In the genomic region with DNA sequence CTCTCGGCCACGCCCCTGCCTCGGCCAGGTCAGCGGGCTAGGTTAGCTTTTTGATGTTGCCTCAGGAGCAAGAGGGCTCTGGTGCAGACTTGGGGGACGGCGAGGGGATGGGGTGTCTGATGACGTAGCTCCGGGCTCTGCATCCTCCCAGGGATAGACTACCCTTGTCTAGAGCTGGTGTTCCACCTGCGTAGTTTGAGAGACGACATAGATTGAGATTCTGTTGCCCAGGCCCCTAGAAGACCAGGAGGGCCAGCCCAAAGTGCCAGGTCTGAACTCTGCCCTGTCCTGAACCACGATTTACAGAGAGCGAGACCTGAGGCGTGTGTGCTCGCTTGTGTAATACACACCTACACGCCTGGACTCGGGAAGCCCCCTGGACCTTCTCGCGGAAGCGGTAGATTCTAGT, we compare ENCODE assay signal across 8 mouse cellular contexts. TPM values are rescaled to one million over a fixed set of nuclear protein-coding genes. Genes with fewer than 3 reads are reported as not detected.
DNase-seq lines count a peak whose midpoint lies in the region; ATAC-seq and TF ChIP-seq lines count a peak whose summit lies in the region.

No protein-coding gene starts in this region.

- no peaks in the 10 kb centered on the region for H3K36me3 ChIP-seq in heart, embryonic 11.5 days (ENCODE audit: control insufficient read depth, insufficient read depth, low read length)
- no peaks in the 10 kb centered on the region for H3K36me3 ChIP-seq in ES-E14 (ENCODE audit: control insufficient read depth, insufficient read depth, low read length, poor library complexity, severe bottlenecking)
- no peaks in the 10 kb centered on the region for H3K36me3 ChIP-seq in heart, embryonic 16.5 days (ENCODE audit: control insufficient read depth, insufficient read depth)
- H3K36me3 ChIP-seq in macrophage (ENCODE audit: inconsistent target) = no peaks in the 10 kb centered on the region

- in situ Hi-C loops in ES-E14 (cut with MboI; ENCODE audit: low sequenced_read_pairs in 2 of 2, unreplicated experiment in 2 of 2) = no loop called here

- H3K79me2 ChIP-seq in macrophage (ENCODE audit: inconsistent target) = peaks cover 40% of the 10 kb centered on the region

- DNase-seq in heart, postnatal 4 days = no peak
- DNase-seq in ES-E14 (ENCODE audit: low read depth, low spot score) = no peak
- DNase-seq in ovary, postnatal 10 days (ENCODE audit: low spot score) = no peak
- no peak for DNase-seq in layer of hippocampus, postnatal 14 days (ENCODE audit: low spot score in 2 of 2)
- no peak for DNase-seq in layer of hippocampus, adult 11-12 months (ENCODE audit: low spot score)

- H3K9me3 ChIP-seq in heart, embryonic 11.5 days (replicated peaks; ENCODE audit: control insufficient read depth, low read length) = no peaks in the 10 kb centered on the region
- H3K9me3 ChIP-seq in ES-E14 (ENCODE audit: control insufficient read depth, insufficient read depth, low read depth, low read length) = no peaks in the 10 kb centered on the region
- no peaks in the 10 kb centered on the region for H3K9me3 ChIP-seq in heart, embryonic 16.5 days (replicated peaks; ENCODE audit: control insufficient read depth, low read length)

- H3K27ac ChIP-seq in heart, embryonic 11.5 days (ENCODE audit: low read depth, low read length) = no peak overlapping the region
- H3K27ac ChIP-seq in ES-E14 (ENCODE audit: insufficient read depth, low read depth, low read length, poor library complexity, severe bottlenecking) = no peak overlapping the region
- H3K27ac ChIP-seq in heart, embryonic 16.5 days (ENCODE audit: low read length) = no peak overlapping the region
- no peak overlapping the region for H3K27ac ChIP-seq in macrophage

- H3K4me2 ChIP-seq in heart, embryonic 11.5 days = peak overlapping the region; percentile 88
- peak overlapping the region; percentile 79 for H3K4me2 ChIP-seq in heart, embryonic 16.5 days (ENCODE audit: low read depth, low read length)

- H3K4me1 ChIP-seq in heart, embryonic 11.5 days (ENCODE audit: control insufficient read depth, insufficient read depth, low read length) = peaks cover 9% of the 10 kb centered on the region; the same call in 1 of the 2 replicates
- peaks cover 0 to 2% of the 10 kb centered on the region in 2 experiments; a peak in 1 of 4 replicates for H3K4me1 ChIP-seq in ES-E14 (ENCODE audit: control insufficient read depth in 2 of 2, insufficient read depth in 2 of 2, low read length in 2 of 2, poor library complexity in 1 of 2)
- H3K4me1 ChIP-seq in heart, embryonic 16.5 days (ENCODE audit: control insufficient read depth, insufficient read depth, low read length) = peaks cover 5% of the 10 kb centered on the region

- H3K4me3 ChIP-seq in heart, embryonic 11.5 days (ENCODE audit: low read depth, low read length) = peak overlapping the region; percentile 80
- H3K4me3 ChIP-seq in ES-E14 (ENCODE audit: insufficient read depth in 1 of 2, low read depth in 1 of 2, low read length in 2 of 2, poor library complexity in 1 of 2, severe bottlenecking in 1 of 2) (peak overlapping the region; percentile 5 to 46; a peak in 2 of 4 replicates), macrophage (ENCODE audit: inconsistent target) (peak overlapping the region; percentile 33)
- H3K4me3 ChIP-seq in heart, embryonic 16.5 days (ENCODE audit: low read length) = peak overlapping the region; percentile 95

- no peak; the same call in none of the 2 replicates for ATAC-seq in heart, embryonic 11.5 days (replicated peaks; ENCODE audit: insufficient number of reproducible peaks, low FRiP score, low TSS enrichment)
- ATAC-seq in heart, embryonic 16.5 days (replicated peaks; ENCODE audit: extremely low read depth, insufficient read depth, low FRiP score) = no peak

- WGBS in heart, embryonic 11.5 days (ENCODE audit: insufficient replicate concordance) = 8% methylated on average over 19 of the region's 19 CpGs
- WGBS in heart, embryonic 16.5 days = 4% methylated on average over 19 of the region's 19 CpGs
- 17% methylated on average over 17 of the region's 19 CpGs for WGBS in macrophage (ENCODE audit: missing documents)

- no peaks in the 10 kb centered on the region for H3K27me3 ChIP-seq in heart, embryonic 11.5 days (ENCODE audit: control insufficient read depth, insufficient read depth, low read length)
- no peaks in the 10 kb centered on the region for H3K27me3 ChIP-seq in heart, embryonic 16.5 days (ENCODE audit: control insufficient read depth, insufficient read depth, low read length)

- H3K9ac ChIP-seq in heart, embryonic 11.5 days (ENCODE audit: low read depth, low read length) = peak overlapping the region; percentile 68; the same call in 1 of the 2 replicates
- H3K9ac ChIP-seq in ES-E14 (ENCODE audit: insufficient read depth, low read depth, low read length, poor library complexity, severe bottlenecking) = peak overlapping the region; percentile 54; the same call in 1 of the 2 replicates
- H3K9ac ChIP-seq in heart, embryonic 16.5 days (ENCODE audit: low read length) = peak overlapping the region; percentile 63

TF ChIP-seq in ES-E14, 5 proteins besides CTCF, POLR2A, EP300 and RAD21:
- TF ChIP-seq CHD2 (IDR thresholded peaks at IDR 0.05; ENCODE audit: low read depth, low read length) (no peak), MAFK (IDR thresholded peaks at IDR 0.05; ENCODE audit: insufficient read depth, low read depth, low read length) (no peak), ZNF384 (IDR thresholded peaks at IDR 0.05; ENCODE audit: low read depth, low read length) (no peak), ZC3H11A (IDR thresholded peaks at IDR 0.05; ENCODE audit: borderline replicate concordance, low read depth, low read length) (no peak), HCFC1 (IDR thresholded peaks at IDR 0.05; ENCODE audit: borderline replicate concordance, insufficient read depth, low read length) (no peak)

RNA-seq across cellular contexts. Expression of gene Zfand6, which starts 0.3 kb away (rescaled TPM):
- 169 and 175 TPM in 2 replicates for polyA plus RNA-seq in heart, embryonic 11.5 days (2014; fragmentation: Nextera tagmentation; extraction: Ambion mirVana)
- total RNA-seq in heart, postnatal 4 days (2021) = 10 to 100 TPM; 95.1 to 96.2 TPM
- total RNA-seq in ES-E14 (2012; rRNA removed) = 43.1 and 47.9 TPM in 2 replicates
- 142 and 153 TPM in 2 replicates for polyA plus RNA-seq in heart, embryonic 16.5 days (2015; fragmentation: Nextera tagmentation; extraction: Ambion mirVana)
- 100 to 1,000 TPM; 128 to 258 (median 201) TPM for total RNA-seq in macrophage (2018; cell fraction: chromatin; rRNA removed)
- total RNA-seq in macrophage (2018; cell fraction: cytosol; rRNA removed) = 10 to 100 TPM; 51.3 to 94.8 (median 82.6) TPM
- 100 to 1,000 TPM; 128 to 273 (median 176) TPM for total RNA-seq in macrophage (2018; cell fraction: nucleus; rRNA removed)
- polyA plus RNA-seq in macrophage (2018) = 74.4 to 111 TPM (median 77.4 TPM) in 3 replicates
- 10 to 100 TPM; 68.0 to 70.4 TPM for total RNA-seq in layer of hippocampus, postnatal 14 days (2021)

Comparison
In these comparisons a context has a peak if more than half of its experiments do, and no peak if none do; other contexts are left out.
1. H3K4me3 ChIP-seq: peak in every context shown above with its lines; median percentile 95 in heart, embryonic 16.5 days; 80 in heart, embryonic 11.5 days; 33 in macrophage; 26 in ES-E14.